Mouse (Mus musculus) urinary bladder, adult 18-20 months (tissue): ENCODE results near the gene Adgra1.

Experiments used
- DNase-seq, 2 experiments: peaks; one replicate each; pipeline ENCODE4 v3.0.0; 2022; ENCODE audit warnings: low spot score in 2 of 2, mixed read lengths in 2 of 2

Gene Adgra1

DNA sequence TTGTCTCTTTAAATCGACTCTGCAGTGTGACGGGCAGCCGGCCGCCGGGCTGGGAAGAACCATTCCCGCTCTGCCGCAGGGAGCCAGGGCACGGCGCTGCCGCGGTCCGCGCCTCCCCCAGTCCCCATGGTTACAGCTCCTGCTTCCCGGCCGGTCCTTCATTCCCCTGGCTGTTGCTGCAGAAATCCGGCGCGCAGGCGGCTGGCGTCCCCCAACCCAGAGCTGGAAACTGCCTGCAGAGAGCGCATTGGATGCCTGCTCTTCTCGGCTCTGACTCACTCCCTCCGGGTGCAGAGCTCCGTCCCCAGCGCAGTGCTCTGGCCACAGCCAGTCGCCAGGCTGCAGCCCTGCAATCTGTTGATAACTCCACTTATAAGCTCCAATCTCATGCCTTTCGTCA, at the start of gene Adgra1:
Adgra1 (plus strand) TSS at position 139 of the 400 bp plus-strand sequence.
- DNase-seq: peak; percentile 18 to 35

DNA sequence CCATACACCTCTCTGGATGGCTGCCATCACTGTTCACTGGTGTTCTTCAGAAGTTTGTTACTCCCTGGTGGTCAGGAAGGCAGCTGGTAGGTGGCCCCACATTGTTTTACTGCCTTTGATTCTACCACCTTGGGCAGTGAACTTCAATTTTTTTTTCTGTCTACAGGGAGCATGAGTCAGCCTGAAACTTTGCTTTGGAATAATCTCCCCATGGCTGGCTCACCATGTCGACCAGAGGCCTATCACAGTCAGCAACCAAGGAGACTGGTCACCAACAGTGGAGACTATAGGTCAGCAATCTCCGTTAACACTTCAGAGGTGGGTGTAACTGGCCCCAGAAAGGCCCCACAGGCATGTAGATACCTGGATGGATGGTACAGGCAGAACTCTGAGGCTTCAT, 46.6 kb upstream of the Adgra1 start:
- DNase-seq: no peak

DNA sequence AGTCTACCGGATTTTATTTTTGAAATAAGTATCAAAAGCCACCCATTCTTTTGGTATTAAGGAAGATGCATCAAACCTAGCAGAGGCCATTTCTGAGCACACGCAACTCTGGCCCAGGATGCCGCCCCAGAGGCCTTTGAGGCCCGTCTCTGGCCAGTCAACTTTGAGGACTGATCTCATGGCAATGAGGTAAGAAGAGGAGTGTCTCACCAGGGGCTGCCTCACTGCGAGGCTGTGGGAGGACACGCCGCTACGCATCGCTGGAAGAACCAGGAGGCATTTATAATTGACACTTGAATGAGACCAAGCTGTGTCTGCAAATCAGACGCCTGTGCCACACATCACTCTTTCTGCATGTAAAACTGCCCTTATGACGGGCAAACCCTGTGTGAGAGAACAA, 45.0 kb upstream of the Adgra1 start:
- DNase-seq: no peak

DNA sequence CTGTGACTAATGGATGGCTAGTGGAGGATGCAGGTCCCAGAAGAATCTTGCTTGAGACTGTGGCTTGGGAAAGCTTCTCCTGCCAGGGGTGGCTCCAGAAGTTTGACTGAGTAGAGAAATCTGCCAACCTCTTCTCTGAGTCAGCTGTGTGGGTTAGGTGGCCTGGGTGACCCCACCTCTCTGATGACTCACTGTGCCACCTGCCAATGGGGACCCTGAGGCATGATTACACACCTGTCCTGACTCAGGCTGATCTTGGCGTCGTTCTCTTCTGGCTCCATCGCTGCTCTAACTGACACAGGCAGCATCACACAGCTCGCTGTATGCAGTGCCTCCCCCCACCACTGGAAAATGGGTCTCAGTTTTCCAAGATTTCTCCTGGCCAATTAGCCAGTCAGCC, 44.3 kb upstream of the Adgra1 start:
- no peak for DNase-seq

DNA sequence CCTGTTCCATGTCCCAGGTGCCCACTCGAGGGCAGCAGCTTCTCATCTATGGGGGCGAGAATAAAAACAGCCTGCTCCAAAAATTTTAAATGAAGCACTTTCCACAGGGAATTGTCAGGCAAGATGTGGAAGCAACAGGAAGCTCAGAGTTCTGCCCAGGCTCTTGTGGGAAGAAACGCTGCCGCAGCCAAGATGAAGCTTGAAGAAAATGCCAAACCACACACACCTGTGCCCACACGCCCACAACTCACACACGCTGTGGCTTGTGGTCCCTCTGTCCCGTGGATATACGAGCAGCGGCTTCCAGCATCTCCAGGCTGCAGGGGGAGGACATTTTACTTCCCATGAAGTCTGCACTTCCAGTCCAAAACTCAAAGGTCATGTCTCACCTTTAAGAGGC, 42.4 kb upstream of the Adgra1 start:
- no peak for DNase-seq

DNA sequence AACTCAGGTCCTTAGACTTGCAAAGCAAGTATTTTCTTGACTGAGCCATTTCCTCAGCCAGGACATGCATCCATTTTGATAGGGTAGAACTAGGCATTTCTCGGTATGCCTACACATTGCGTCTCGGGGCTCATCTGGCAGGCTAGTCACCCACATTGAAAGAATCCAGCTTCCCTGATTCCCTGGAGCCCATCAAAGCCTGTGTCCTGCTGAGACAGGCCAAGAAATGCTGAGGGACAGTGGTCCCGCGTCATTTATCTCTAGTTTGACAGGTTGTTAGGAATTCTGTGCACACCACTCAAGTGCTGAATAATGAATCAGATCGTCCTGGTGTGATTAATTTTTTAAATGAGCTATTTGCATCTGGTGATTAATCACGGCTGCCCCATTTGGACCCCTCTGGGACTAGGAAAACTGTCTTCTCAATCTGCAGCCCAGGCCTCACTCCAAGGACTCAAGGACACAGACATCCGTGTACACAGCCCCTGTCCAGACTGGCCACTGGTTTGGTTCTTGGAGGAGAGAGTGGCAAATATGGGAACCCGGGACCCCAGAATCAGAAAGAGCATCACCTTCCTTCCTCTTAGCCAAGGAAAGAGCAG, 38.9 kb upstream of the Adgra1 start:
- DNase-seq: no peak

DNA sequence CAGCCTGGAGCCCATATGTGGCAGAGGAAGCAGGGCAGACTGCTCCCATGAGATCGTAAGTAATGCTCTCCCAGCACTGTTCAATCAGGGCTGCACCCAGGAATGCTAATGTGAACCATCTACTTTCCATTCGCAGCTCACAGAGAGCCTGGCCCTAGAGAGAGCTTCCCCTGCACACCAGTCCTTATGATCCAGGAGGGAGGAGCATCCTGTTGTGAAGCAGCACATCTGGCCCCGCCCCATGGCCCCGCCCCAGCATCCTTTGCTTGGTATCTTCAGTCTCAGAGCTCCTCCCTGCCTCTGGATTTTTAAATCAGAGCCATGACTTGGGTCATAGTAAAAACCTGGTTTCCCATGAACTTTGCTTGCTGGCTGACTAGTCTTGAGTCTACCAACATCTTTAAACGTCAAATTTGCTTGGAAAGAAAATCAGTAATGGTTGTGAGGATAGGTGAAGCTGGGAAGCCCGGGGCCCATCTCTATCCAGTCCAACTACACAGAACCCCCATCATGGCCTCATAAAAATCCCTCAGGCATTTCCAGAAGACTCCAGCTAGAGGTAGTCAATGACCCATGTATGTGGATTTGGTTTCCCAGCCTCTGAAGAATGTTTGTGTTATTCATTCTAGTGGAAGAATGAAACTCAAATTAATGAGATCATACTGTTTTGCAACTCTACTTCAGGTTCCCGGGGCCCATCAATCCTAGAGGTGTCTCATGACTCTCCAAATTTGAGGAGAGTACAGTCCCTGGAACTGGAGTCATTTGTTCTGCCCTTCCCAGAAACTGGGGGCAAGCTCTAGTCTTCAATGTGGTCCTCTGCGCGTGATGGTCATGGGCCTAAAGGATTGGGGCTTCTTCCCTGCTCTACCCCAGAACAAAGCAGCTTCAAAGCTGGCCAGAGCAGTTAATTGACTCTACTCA, 36.5 kb upstream of the Adgra1 start:
- DNase-seq: no peak

DNA sequence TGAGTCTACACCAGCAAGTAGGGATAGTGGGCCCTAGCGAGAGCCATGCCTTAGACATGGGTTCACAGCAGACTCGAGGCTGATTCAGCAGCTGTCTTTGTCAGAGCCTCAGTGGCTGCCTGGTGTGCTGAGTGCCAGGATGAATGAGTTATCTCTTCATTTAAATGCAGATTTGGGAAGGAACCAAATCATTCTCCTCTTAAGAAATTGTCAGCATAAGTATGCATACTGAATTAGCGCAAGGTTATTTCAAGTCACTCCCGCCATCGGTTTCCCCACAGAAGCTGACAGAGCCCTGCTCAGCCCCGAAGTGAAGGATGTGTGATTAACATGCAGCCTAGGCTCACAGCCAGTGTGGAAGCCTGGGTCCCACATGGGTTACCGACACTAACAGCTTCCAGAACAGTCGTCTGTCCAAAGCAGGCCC, 27.8 kb upstream of the Adgra1 start:
- DNase-seq: no peak

DNA sequence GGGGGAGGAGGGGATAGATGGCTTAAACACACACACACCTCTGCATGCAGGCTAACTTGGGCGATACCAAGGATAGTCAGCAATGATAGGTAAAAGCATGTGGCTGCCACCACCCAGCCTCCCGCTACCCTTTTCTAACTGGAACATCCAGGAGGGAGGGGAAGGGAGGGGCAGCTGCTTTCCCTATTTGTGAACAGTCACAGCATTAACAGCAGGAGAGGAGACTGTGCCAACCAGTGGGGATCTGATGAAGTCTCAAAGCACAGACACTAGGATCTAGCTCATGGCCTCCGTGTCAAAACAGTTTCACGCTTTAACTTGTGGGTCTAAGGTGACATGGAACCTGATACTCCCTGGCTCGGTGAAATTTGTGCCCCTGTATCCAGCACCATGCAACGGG, 23.9 kb upstream of the Adgra1 start:
- no peak for DNase-seq

DNA sequence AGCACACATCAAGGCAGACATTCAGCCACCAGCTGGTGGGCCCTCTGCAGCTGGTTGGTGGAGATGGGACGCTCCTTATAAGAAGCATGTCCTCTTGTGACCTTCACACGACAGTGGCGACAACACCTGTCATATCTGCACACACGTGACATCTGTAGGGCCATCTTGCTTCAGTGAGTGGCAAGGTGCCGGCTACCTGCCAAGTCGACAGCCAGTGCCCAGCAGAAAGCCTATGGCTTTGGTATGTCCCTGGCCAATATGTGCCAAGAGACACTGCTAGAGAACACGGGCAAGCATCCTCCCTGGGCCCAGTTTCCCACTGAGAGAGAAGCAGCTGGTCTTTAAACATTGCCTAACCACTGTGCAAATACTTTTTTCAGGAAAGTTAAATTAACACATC, 22.3 kb upstream of the Adgra1 start:
- DNase-seq: no peak

DNA sequence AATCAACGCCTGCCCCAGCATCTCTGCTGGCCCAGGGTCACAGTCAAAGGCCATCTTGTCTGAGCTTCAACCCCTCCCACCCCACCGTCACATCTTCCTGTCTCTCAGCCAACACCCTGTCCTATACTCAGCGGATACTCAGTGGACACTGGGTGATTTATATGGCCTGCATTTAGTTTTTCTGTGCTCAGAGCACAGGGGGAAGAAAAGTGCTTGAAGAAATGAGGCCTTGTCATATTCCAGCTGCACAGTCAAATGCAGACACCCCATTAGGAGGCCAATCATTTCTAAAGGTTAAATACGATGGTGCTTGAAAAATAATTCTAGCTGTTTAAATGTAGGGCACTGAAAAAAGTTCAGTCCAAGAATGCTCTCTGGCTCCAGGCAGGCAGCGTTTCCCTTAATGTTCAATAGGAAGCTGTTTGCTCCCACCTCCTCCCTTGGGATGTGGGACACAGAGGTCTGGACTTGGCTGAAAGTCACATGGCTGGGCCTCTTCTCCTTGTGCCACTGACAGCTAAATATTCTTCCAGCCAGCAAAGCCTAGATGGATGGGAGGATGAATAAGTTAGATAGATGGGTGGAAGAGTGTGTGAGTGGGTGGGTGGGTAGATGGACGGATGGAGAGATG, 20.3 kb upstream of the Adgra1 start:
- DNase-seq: no peak

DNA sequence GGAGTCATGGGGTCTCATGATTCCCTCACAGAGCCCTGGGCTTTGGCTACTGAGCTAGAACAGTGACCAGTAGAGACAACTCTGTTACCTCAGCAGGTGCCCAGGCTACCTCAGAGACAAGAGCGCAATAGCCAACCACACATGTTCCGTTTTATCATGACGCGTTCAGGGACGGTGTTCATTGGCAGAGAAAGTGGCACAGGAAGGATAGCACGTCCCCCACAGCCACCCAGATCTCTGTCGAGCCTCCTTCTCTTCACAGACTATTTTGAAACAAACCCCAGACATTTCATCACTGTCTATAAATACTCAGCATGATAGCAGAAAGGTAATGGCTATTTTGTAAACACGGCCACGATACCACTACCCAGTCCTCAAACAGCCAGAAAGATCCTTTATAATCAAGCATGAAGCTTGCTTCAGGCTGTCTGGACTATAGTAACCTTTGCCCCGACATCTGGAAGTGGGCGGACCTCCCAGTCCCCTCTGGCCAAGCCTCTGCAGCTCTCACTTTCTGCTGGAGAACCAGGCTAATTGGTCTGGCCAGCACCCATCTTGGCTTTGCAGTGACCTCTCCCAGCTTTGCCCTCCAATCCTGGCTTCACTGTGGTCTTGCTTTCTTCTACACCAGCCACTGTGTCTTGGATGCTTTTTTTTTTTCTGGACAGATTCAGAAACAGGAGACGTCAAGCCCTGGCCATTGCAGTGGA, 11.5 kb upstream of the Adgra1 start:
- DNase-seq: no peak

DNA sequence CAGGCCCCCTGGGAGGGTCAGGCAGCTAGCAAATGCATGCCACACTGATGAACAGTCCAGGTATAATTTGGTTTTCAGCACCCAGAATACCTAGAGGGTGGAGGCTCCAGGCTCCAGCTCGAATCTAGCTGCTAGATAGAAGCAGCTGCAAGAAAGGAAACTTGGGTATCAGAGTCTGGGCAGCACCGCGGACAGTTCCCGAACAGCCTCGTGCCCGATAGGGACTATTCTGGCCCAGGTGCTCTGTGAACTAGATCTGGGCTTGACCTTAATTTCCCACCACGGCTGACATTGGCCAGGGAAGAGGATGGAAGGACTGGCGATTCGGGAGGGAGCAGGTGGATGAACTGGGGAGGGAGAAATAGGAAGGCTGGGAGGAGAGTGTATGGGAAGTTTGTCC, 6.3 kb upstream of the Adgra1 start:
- no peak for DNase-seq

DNA sequence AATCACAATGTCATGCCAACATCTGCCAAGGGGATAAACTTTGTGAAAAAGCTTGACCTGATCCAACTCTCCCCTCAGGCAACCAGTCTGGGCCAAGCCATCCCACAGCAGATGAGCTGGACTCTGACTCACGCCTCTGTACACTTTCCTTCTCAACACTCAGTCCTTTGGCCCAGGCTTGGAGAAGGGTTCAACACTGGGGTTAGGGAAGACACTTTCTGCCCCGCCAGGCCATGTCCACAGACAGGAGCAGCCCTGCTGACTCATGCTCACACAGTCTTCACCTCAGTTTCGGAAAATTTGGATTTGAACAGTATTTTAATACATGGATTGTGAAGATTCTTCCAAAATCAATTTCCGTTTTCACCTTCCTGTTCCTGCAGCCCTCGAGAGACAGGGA, 442 bp upstream of the Adgra1 start:
- DNase-seq: peak in 1 of 2 experiments; percentile 4

DNA sequence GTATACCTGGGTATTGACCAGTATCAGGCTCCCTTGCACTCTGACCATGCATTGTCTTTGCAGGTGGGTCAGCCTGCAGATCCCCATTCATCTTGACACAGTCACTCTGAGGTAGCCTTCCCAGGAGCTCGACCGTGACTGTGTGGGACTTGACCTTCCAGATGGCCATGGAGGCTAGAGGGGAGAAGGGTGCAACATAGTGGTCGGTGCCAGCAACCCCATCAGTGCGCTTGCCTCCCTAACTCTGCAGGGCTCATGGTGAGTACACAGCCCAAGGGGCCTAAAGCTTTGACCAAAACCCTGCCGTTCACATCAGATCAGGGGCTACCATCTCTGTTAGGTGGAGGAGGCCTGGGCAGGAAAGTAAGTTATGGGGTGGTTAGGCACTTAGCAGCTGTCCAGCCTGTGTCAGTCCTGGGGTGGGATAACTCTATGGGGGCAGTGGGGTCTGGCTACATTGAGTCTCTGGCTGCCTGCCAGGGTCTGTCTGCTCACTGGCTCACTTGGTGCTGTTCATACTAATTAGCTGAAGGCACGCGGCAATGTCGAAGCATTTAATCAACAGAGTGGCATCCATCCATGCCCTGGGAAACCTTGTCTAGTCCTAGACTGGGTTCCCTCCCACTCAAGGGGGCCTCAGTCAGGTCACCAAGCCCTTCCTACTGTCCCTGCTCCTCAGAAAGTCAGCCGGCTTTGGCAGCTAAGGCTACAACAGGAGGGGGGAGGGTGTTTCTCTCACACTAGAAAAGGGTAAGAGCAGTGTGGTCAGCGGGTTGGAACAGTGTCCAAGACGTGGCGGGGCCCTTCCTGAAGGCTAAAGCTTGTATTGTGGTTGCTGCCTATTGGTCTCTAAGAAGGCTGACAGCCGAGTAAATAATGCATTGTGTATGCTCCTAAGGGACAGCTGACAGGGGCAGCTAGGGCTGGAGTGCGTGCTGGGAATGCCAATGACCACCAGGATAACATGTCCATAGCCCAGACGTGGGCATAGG, 1.5 kb downstream of the Adgra1 start:
- DNase-seq: no peak

DNA sequence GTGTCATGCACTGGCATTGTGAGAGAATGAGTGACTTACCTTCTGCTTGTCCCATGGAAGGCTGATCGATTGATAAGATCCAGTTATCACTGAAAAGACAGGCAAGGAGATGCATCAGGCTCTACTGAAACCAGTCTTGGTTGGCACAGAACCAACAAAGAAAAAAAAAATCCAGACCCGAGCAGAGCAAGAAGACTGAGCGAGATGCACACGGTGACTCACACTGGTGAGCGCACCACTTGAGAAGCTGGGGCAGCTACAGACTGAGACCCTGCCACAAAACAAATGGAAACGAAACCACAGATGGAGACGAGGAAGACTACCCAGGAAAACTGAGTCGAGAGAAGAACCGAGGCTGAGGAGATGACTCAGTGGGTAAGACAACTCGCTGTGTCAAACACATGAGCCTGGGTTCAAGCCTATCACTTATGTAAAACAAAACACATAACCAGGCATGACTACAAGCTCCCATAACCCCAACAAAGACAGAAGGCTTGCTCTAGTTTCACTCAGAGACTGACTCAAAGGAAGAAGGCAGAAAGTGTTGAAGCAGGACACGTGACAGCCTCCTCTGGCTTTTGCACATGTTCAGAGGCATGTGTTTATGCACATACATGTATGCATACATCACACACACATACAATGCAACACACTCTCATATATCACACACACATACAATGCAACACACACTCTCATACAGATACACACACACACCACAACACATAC, 6.6 kb downstream of the Adgra1 start:
- DNase-seq: no peak

DNA sequence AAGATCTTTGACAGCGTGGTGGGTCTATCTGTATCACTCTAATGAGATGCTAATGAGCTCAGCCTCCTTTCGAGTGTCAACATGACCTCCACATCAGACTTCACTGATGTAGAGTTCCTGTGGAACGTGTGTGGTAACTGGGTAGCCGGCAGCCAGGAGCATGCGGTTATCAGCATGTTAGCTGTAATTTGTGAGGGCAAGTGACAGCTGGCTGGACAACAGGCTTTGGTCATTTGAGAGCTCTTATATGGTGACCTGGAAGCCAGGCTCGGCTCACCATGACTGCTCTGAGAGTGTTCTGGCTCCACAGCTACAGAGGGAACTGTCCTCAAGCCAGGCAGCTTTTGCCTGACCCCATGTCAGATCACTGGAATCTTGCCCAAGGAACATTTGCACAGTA, 8.4 kb downstream of the Adgra1 start:
- no peak for DNase-seq

DNA sequence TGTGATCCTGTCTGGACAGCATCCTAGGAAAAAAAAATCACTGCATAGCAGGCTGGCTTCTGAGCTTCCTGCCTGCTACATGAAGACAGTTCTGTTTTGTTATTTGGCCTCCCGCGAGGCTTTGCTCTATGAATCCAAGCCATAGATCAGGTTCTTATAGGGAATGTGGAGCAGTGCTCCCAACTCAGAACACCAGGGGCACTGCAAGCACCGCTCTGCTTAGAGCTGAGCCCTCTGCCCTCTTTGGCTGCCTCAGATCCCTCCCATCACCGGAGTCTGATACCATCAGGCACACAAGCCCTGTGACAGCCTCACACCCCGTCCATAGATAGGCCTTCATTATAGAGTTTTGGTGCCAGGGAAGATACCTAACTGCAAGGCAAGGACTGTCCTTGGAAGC, 9.2 kb downstream of the Adgra1 start:
- DNase-seq: no peak

DNA sequence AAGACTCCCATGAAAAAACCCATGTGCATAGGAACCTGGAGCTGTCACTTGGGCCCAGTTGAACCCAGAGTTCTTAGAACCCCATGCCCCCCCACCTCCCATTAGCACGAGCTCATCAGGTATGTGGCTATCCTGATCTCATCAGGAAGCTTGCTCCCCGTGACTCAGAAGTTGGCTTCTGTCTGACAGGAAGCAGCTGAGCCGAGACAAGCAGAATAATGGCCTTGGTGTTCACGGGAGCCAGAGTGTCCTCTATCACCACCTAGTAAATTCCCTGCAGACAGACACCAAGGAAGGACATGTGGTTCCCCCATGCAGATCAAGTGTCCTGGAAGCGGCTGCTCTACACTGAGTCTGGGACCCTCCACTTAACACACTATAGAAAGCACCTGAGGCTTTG, 9.8 kb downstream of the Adgra1 start:
- no peak for DNase-seq

DNA sequence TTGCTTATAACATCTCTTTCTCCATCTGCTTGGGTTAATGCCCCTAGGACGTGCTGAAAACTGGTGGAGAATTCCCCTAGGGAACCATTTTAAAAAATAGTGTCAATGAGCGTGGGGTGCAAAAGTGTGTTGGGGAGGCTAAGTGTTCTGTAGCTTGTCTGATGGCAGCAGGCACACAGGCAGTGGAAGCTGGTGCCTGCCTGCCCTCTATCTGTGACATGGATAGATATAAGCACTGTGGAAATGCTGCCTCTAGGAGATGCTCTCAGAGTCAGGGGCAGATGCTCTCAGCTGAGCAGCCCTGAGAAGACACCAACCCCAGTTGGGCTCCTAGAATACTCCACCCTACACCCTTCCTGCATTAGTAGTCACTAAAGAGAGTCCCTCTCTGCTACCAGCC, 11.1 kb downstream of the Adgra1 start:
- DNase-seq: no peak
